Mouse (Mus musculus): ENCODE measurements around the gene Ccndbp1. TPM values are rescaled to one million over a fixed set of nuclear protein-coding genes. Genes with fewer than 3 reads are reported as not detected.

The Ccndbp1 gene
- polyA plus RNA-seq, 1 experiment = 83.2 TPM

Other genes starting within 250 kb of the Ccndbp1 start
- gene Cdan1, start 158.3 kb upstream of the Ccndbp1 start, polyA plus RNA-seq (2012; rRNA removed) = 26.8 and 31.6 TPM in 2 replicates
- gene Ttbk2, start 157.8 kb upstream of the Ccndbp1 start, polyA plus RNA-seq (2012; rRNA removed) = 18.0 and 20.2 TPM in 2 replicates
- gene Ubr1, start 37.7 kb upstream of the Ccndbp1 start, polyA plus RNA-seq (2012; rRNA removed) = 18.2 and 21.0 TPM in 2 replicates
- gene Tmem62, start 31.4 kb upstream of the Ccndbp1 start, polyA plus RNA-seq (2012; rRNA removed) = 28.1 and 29.7 TPM in 2 replicates
- gene Epb42, start 28.7 kb downstream of the Ccndbp1 start, polyA plus RNA-seq (2012; rRNA removed) = not detected in 2 replicates
- 0.04 TPM in 2 replicates for gene Tgm5, start 77.4 kb downstream of the Ccndbp1 start, polyA plus RNA-seq (2012; rRNA removed)
- 0.69 and 0.78 TPM in 2 replicates for gene Tgm7, start 101.4 kb downstream of the Ccndbp1 start, polyA plus RNA-seq (2012; rRNA removed)
- 21.2 and 22.5 TPM in 2 replicates for gene Adal, start 132.0 kb downstream of the Ccndbp1 start, polyA plus RNA-seq (2012; rRNA removed)
- gene Lcmt2, start 132.2 kb downstream of the Ccndbp1 start, polyA plus RNA-seq (2012; rRNA removed) = 5.1 and 6.1 TPM in 2 replicates
- gene Tubgcp4, start 162.3 kb downstream of the Ccndbp1 start, polyA plus RNA-seq (2012; rRNA removed) = 32.1 and 34.7 TPM in 2 replicates
- gene Zscan29, start 162.7 kb downstream of the Ccndbp1 start, polyA plus RNA-seq (2012; rRNA removed) = 3.8 and 4.0 TPM in 2 replicates